14 mouse cellular contexts compared by ENCODE assay signal in the genomic region with DNA sequence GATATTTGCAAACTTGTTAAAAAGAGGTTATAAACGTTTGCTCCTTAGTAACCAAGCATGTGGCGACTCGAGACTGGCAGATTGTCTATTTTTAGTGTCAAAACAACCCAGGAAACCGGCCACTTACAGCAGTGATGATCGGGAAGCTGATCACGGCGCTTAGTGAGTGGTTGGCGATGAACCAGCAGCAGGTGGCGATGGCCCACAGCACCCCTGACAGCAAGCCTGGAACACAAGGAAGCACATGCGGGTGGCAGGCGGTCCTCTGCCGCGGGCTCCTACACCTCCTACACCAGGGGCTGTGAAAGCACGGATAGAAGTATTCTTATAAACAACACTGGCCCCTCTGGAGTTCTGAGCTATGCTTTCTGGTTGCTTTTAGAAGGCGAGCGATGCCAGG. TPM values are rescaled to one million over a fixed set of nuclear protein-coding genes. Genes with fewer than 3 reads are reported as not detected.
DNase-seq lines count a peak whose midpoint lies in the region; ATAC-seq and TF ChIP-seq lines count a peak whose summit lies in the region.
"Had no signal": no experiment of that assay in that cellular context is flagged by ENCODE, and none has a peak within 500 bp of the region (broad histone marks: within the 10 kb centered on the region; RNA-seq: fewer than 3 reads in every experiment).

No protein-coding gene starts in this region.

- no peaks in the 10 kb centered on the region for H3K4me1 ChIP-seq in kidney, embryonic 14.5 days (ENCODE audit: control insufficient read depth, insufficient read depth, low read length)
- no peaks in the 10 kb centered on the region for H3K4me1 ChIP-seq in midbrain, embryonic 11.5 days (ENCODE audit: control insufficient read depth, insufficient read depth, low read length)
- H3K4me1 ChIP-seq: forebrain, embryonic 15.5 days had no signal

- intact Hi-C loops in left cerebral cortex, adult 2 months (cut with DNase I) = no loop called here

- 87% methylated on average over 16 of the region's 16 CpGs for WGBS in kidney, embryonic 14.5 days
- 93% methylated on average over 16 of the region's 16 CpGs for WGBS in midbrain, embryonic 11.5 days

- H3K9ac ChIP-seq in kidney, embryonic 14.5 days (ENCODE audit: low read depth, low read length) = no peak overlapping the region
- no peak overlapping the region for H3K9ac ChIP-seq in midbrain, embryonic 11.5 days (ENCODE audit: low read length)
- H3K9ac ChIP-seq: forebrain, embryonic 15.5 days; limb, embryonic 12.5 days; liver, postnatal 0 days; neural tube, embryonic 15.5 days had no signal

- no peaks in the 10 kb centered on the region for H3K9me3 ChIP-seq in kidney, embryonic 14.5 days (ENCODE audit: control insufficient read depth, low read length)
- no peaks in the 10 kb centered on the region for H3K9me3 ChIP-seq in midbrain, embryonic 11.5 days (ENCODE audit: control insufficient read depth, low read length)
- H3K9me3 ChIP-seq: forebrain, embryonic 15.5 days; limb, embryonic 12.5 days; neural tube, embryonic 15.5 days had no signal

- no peak for ATAC-seq in kidney, embryonic 14.5 days (ENCODE audit: low FRiP score, low TSS enrichment)
- ATAC-seq in midbrain, embryonic 11.5 days (ENCODE audit: low FRiP score) = no peak
- ATAC-seq: forebrain, embryonic 15.5 days; liver, postnatal 0 days had no signal

- no peaks in the 10 kb centered on the region for H3K36me3 ChIP-seq in kidney, embryonic 14.5 days (ENCODE audit: control insufficient read depth, insufficient read depth, low read length)
- H3K36me3 ChIP-seq in midbrain, embryonic 11.5 days (ENCODE audit: control insufficient read depth, insufficient read depth, low read length) = no peaks in the 10 kb centered on the region
- H3K36me3 ChIP-seq: forebrain, embryonic 15.5 days; limb, embryonic 12.5 days; neural tube, embryonic 15.5 days had no signal

- H3K27ac ChIP-seq in left cerebral cortex, adult 2 months = no peak overlapping the region
- no peak overlapping the region for H3K27ac ChIP-seq in kidney, embryonic 14.5 days (ENCODE audit: low read depth, low read length)
- H3K27ac ChIP-seq in midbrain, embryonic 11.5 days (ENCODE audit: low read depth, low read length) = no peak overlapping the region
- H3K27ac ChIP-seq: forebrain, embryonic 15.5 days; kidney, postnatal 0 days; limb, embryonic 12.5 days; neural tube, embryonic 15.5 days had no signal

- no peak overlapping the region for H3K4me2 ChIP-seq in kidney, embryonic 14.5 days (replicated peaks; ENCODE audit: low read depth, low read length)
- H3K4me2 ChIP-seq in midbrain, embryonic 11.5 days = no peak overlapping the region
- H3K4me2 ChIP-seq: forebrain, embryonic 15.5 days; limb, embryonic 12.5 days; neural tube, embryonic 15.5 days had no signal

- no peaks in the 10 kb centered on the region for H3K27me3 ChIP-seq in kidney, embryonic 14.5 days (ENCODE audit: control insufficient read depth, insufficient read depth, low read length)
- H3K27me3 ChIP-seq in midbrain, embryonic 11.5 days (ENCODE audit: control insufficient read depth, insufficient read depth, low read length) = no peaks in the 10 kb centered on the region
- H3K27me3 ChIP-seq: forebrain, embryonic 15.5 days; limb, embryonic 12.5 days; neural tube, embryonic 15.5 days had no signal

- no peak for TF ChIP-seq CTCF in left cerebral cortex, adult 2 months (IDR thresholded peaks at IDR 0.05)

- peak; percentile 27 to 28 for DNase-seq in left cerebral cortex, adult 2 months (ENCODE audit: extremely low spot score in 1 of 2, low spot score in 2 of 2)
- DNase-seq in left cerebral cortex, adult 11 months (ENCODE audit: low spot score) = no peak
- DNase-seq in cerebellum, adult 9-10 months = peak; percentile 82
- peak; percentile 67 to 75 for DNase-seq in layer of hippocampus, postnatal 14 days (ENCODE audit: low spot score in 2 of 2)
- DNase-seq in midbrain, embryonic 11.5 days (ENCODE audit: low spot score, missing footprints) = no peak
- no peak for DNase-seq in adrenal gland, postnatal 10 days
- DNase-seq: adrenal gland, postnatal 14 days; liver, postnatal 0 days; thymus, postnatal 14 days had no signal

- H3K4me3 ChIP-seq in left cerebral cortex, adult 2 months = no peak overlapping the region
- H3K4me3 ChIP-seq in kidney, embryonic 14.5 days (ENCODE audit: low read length) = no peak overlapping the region
- no peak overlapping the region for H3K4me3 ChIP-seq in midbrain, embryonic 11.5 days (ENCODE audit: low read depth, low read length)
- H3K4me3 ChIP-seq: forebrain, embryonic 15.5 days; limb, embryonic 12.5 days; neural tube, embryonic 15.5 days had no signal

RNA-seq across cellular contexts. Expression of gene Tmem144, which starts 31.4 kb away (rescaled TPM):
- total RNA-seq in left cerebral cortex, adult 2 months (2021) = 10 to 100 TPM; 10.5 to 12.0 TPM
- total RNA-seq in layer of hippocampus, postnatal 14 days (2021) = 10 to 100 TPM; 16.9 to 18.7 TPM
- 4.7 and 5.4 TPM in 2 replicates for polyA plus RNA-seq in kidney, embryonic 14.5 days (2014; fragmentation: Nextera tagmentation; extraction: Ambion mirVana)
- polyA plus RNA-seq in midbrain, embryonic 11.5 days (2014; fragmentation: Nextera tagmentation; extraction: Ambion mirVana) = 2.0 and 3.4 TPM in 2 replicates
- 1 to 10 TPM; 5.2 to 8.4 TPM for total RNA-seq in adrenal gland, postnatal 10 days (2021)

Comparison
In these comparisons a context has a peak if more than half of its experiments do, and no peak if none do; other contexts are left out.
1. DNase-seq: peak in left cerebral cortex, adult 2 months (2 of 2), cerebellum, adult 9-10 months (single experiment) and layer of hippocampus, postnatal 14 days (2 of 2); none in left cerebral cortex, adult 11 months (single experiment), midbrain, embryonic 11.5 days (single experiment) and adrenal gland, postnatal 10 days (single experiment).